ENCODE assay signal across 22 mouse cellular contexts in the genomic region with DNA sequence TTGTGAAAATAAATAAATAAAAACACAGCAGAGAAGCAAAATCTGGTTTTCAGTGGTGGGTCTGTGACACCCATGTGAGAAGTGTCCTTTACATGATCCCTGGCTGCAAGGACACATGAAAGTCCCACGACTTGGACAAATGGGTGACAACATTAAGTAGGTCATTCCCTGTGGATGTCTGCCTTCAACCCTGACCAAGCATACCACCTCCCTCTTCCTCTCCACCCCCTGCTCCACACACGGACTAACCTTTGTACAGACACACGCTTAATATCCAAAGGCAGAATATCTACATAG.
DNase-seq lines count a peak whose midpoint lies in the region; ATAC-seq lines count a peak whose summit lies in the region.
"Had no signal": no experiment of that assay in that cellular context is flagged by ENCODE, and none has a peak within 500 bp of the region (broad histone marks: within the 10 kb centered on the region; RNA-seq: fewer than 3 reads in every experiment).

No protein-coding gene starts in this region.

- no peak overlapping the region for H3K27ac ChIP-seq in hindbrain, embryonic 14.5 days
- H3K27ac ChIP-seq in hindbrain, embryonic 11.5 days (ENCODE audit: low read depth, low read length): no peak overlapping the region
- 0 out of 2 replicates have a peak overlapping the region, but pooled peaks have one; percentile 0 for H3K27ac ChIP-seq in forebrain, embryonic 15.5 days (replicated peaks)
- H3K27ac ChIP-seq in heart, embryonic 11.5 days (ENCODE audit: low read depth, low read length): no peak overlapping the region
- H3K27ac ChIP-seq: layer of hippocampus, adult 2 months; midbrain, embryonic 15.5 days had no signal

- H3K9ac ChIP-seq in hindbrain, embryonic 14.5 days: no peak overlapping the region
- H3K9ac ChIP-seq in hindbrain, embryonic 11.5 days (ENCODE audit: low read depth, low read length): no peak overlapping the region
- no peak overlapping the region for H3K9ac ChIP-seq in forebrain, embryonic 15.5 days (replicated peaks)
- H3K9ac ChIP-seq in heart, embryonic 11.5 days (ENCODE audit: low read depth, low read length): no peak overlapping the region
- H3K9ac ChIP-seq: midbrain, embryonic 15.5 days had no signal

- peak; percentile 42 to 64 for DNase-seq in cerebellum, adult 18-20 months
- no peak for DNase-seq in cerebellum, adult 11 months
- DNase-seq in hindbrain, embryonic 14.5 days (ENCODE audit: low spot score): no peak
- DNase-seq in hindbrain, embryonic 11.5 days (ENCODE audit: low spot score): no peak
- DNase-seq in cerebellum, adult 8-10 months: peak; percentile 55
- no peak for DNase-seq in left cerebral cortex, postnatal 4 days
- DNase-seq: adrenal gland, postnatal 10 days; gastrocnemius, postnatal 10 days; heart, adult 18-20 months; kidney, adult 2 months; kidney, postnatal 10 days; layer of hippocampus, postnatal 36 days; lung, adult 18-20 months; right cerebral cortex, postnatal 25 days; thymus, postnatal 4 days had no signal

- no peak overlapping the region for H3K4me3 ChIP-seq in hindbrain, embryonic 14.5 days (replicated peaks; ENCODE audit: low read length)
- no peak overlapping the region for H3K4me3 ChIP-seq in hindbrain, embryonic 11.5 days (ENCODE audit: low read depth, low read length)
- no peak overlapping the region for H3K4me3 ChIP-seq in forebrain, embryonic 15.5 days
- H3K4me3 ChIP-seq in heart, embryonic 11.5 days (ENCODE audit: low read depth, low read length): no peak overlapping the region
- H3K4me3 ChIP-seq: layer of hippocampus, adult 2 months; megakaryocyte, embryonic 14.5 days; midbrain, embryonic 15.5 days had no signal

- ATAC-seq in hindbrain, embryonic 14.5 days (ENCODE audit: low FRiP score): no peak
- no peak for ATAC-seq in hindbrain, embryonic 11.5 days (ENCODE audit: low FRiP score)
- ATAC-seq in forebrain, embryonic 15.5 days (replicated peaks): no peak
- ATAC-seq in heart, embryonic 11.5 days (replicated peaks; ENCODE audit: insufficient number of reproducible peaks, low FRiP score, low TSS enrichment): no peak
- ATAC-seq: activated CD4-positive, CD25-positive, alpha-beta regulatory T cell, adult 4 months; CD4-positive, CD25-positive, alpha-beta regulatory T cell, adult 4 months; midbrain, embryonic 15.5 days had no signal

- H3K27me3 ChIP-seq in hindbrain, embryonic 14.5 days (ENCODE audit: control insufficient read depth, insufficient read depth, low read length): peaks cover 20% of the 10 kb centered on the region
- no peaks in the 10 kb centered on the region for H3K27me3 ChIP-seq in hindbrain, embryonic 11.5 days (ENCODE audit: control insufficient read depth, insufficient read depth, low read length)
- H3K27me3 ChIP-seq in forebrain, embryonic 15.5 days: peaks cover 34% of the 10 kb centered on the region
- no peaks in the 10 kb centered on the region for H3K27me3 ChIP-seq in heart, embryonic 11.5 days (ENCODE audit: control insufficient read depth, insufficient read depth, low read length)
- H3K27me3 ChIP-seq: megakaryocyte, embryonic 14.5 days had no signal

- no peaks in the 10 kb centered on the region for H3K36me3 ChIP-seq in hindbrain, embryonic 14.5 days (replicated peaks; ENCODE audit: control insufficient read depth, insufficient read depth)
- H3K36me3 ChIP-seq in hindbrain, embryonic 11.5 days (ENCODE audit: control insufficient read depth, insufficient read depth, low read length): no peaks in the 10 kb centered on the region
- no peaks in the 10 kb centered on the region for H3K36me3 ChIP-seq in forebrain, embryonic 15.5 days
- no peaks in the 10 kb centered on the region for H3K36me3 ChIP-seq in heart, embryonic 11.5 days (ENCODE audit: control insufficient read depth, insufficient read depth, low read length)
- H3K36me3 ChIP-seq: midbrain, embryonic 15.5 days had no signal

- peak overlapping the region; percentile 22; the same call in 1 of the 2 replicates for H3K4me2 ChIP-seq in hindbrain, embryonic 14.5 days (replicated peaks)
- no peak overlapping the region for H3K4me2 ChIP-seq in hindbrain, embryonic 11.5 days (replicated peaks; ENCODE audit: low read depth, low read length)
- H3K4me2 ChIP-seq in forebrain, embryonic 15.5 days (replicated peaks): no peak overlapping the region
- no peak overlapping the region for H3K4me2 ChIP-seq in heart, embryonic 11.5 days

- H3K4me1 ChIP-seq in hindbrain, embryonic 14.5 days (replicated peaks; ENCODE audit: control insufficient read depth, insufficient read depth, low read length): peaks cover 10% of the 10 kb centered on the region; the same call in 1 of the 2 replicates
- H3K4me1 ChIP-seq in hindbrain, embryonic 11.5 days (replicated peaks; ENCODE audit: control insufficient read depth, insufficient read depth, low read length): 0 out of 2 replicates have a peak, but pooled peaks cover 3% of the 10 kb centered on the region
- peaks cover 14% of the 10 kb centered on the region for H3K4me1 ChIP-seq in forebrain, embryonic 15.5 days
- no peaks in the 10 kb centered on the region for H3K4me1 ChIP-seq in heart, embryonic 11.5 days (ENCODE audit: control insufficient read depth, insufficient read depth, low read length)
- H3K4me1 ChIP-seq: megakaryocyte, embryonic 14.5 days; midbrain, embryonic 15.5 days had no signal

- intact Hi-C loops in left cerebral cortex, postnatal 4 days (cut with DNase I): loop anchor here (10.0 kb wide), 2 partner anchors 160 to 490 kb away; no protein-coding TSS in a partner anchor

- 73% methylated on average over 3 of the region's 3 CpGs for WGBS in hindbrain, embryonic 14.5 days
- WGBS in hindbrain, embryonic 11.5 days: 76% methylated on average over 3 of the region's 3 CpGs
- 75% methylated on average over 3 of the region's 3 CpGs for WGBS in forebrain, embryonic 15.5 days
- 76% methylated on average over 3 of the region's 3 CpGs for WGBS in heart, embryonic 11.5 days (ENCODE audit: insufficient replicate concordance)

- no peaks in the 10 kb centered on the region for H3K9me3 ChIP-seq in hindbrain, embryonic 14.5 days (ENCODE audit: control insufficient read depth, low read length)
- H3K9me3 ChIP-seq in hindbrain, embryonic 11.5 days (ENCODE audit: control insufficient read depth, low read length): no peaks in the 10 kb centered on the region
- no peaks in the 10 kb centered on the region for H3K9me3 ChIP-seq in forebrain, embryonic 15.5 days
- H3K9me3 ChIP-seq in heart, embryonic 11.5 days (replicated peaks; ENCODE audit: control insufficient read depth, low read length): no peaks in the 10 kb centered on the region
- H3K9me3 ChIP-seq: megakaryocyte, embryonic 14.5 days; midbrain, embryonic 15.5 days had no signal

Comparison
In these comparisons a context has a peak if more than half of its experiments do, and no peak if none do; other contexts are left out.
1. DNase-seq: peak in cerebellum, adult 18-20 months (2 of 2) and cerebellum, adult 8-10 months (single experiment); none in cerebellum, adult 11 months (single experiment), hindbrain, embryonic 14.5 days (single experiment), hindbrain, embryonic 11.5 days (single experiment) and left cerebral cortex, postnatal 4 days (single experiment).